Mouse (Mus musculus): ENCODE results near the gene Agk. TPM values are rescaled to one million over a fixed set of nuclear protein-coding genes. Genes with fewer than 3 reads are reported as not detected.

Agk gene
- polyA plus RNA-seq, 1 experiment from 2014 or later = 9.6 TPM

- peaks cover 2% of the 10 kb centered on the region; the same call in 1 of the 2 replicates for H3K27me3 ChIP-seq (ENCODE audit: insufficient read depth, low read length)
- H3K36me3 ChIP-seq (replicated peaks; ENCODE audit: insufficient read depth, low read length) = no peaks in the 10 kb centered on the region
- H3K4me2 ChIP-seq (ENCODE audit: low read depth, low read length) = 0 out of 2 replicates have a peak overlapping the region, but pooled peaks have one; percentile 18
- no peak for TF ChIP-seq CTCF (IDR thresholded peaks at IDR 0.05; ENCODE audit: low read depth)
- TF ChIP-seq EP300 (IDR thresholded peaks at IDR 0.05; ENCODE audit: low read depth) = no peak
- peaks cover 35% of the 10 kb centered on the region for H3K4me1 ChIP-seq (ENCODE audit: insufficient read depth)
- no peak overlapping the region for H3K4me3 ChIP-seq (ENCODE audit: low read depth, low read length)
- DNase-seq = no peak
- 55% methylated on average over 3 of the region's 3 CpGs for WGBS (ENCODE audit: insufficient replicate concordance)
- ATAC-seq = no peak
- no peak overlapping the region for H3K9ac ChIP-seq (replicated peaks)
- peak overlapping the region; percentile 77 for H3K27ac ChIP-seq (ENCODE audit: low read depth)
- no peaks in the 10 kb centered on the region for H3K9me3 ChIP-seq (ENCODE audit: low read length)
Measured at GRCm38 (mm10) chr6:40430251-40430650, 105.3 kb downstream of the Agk start.

DNA sequence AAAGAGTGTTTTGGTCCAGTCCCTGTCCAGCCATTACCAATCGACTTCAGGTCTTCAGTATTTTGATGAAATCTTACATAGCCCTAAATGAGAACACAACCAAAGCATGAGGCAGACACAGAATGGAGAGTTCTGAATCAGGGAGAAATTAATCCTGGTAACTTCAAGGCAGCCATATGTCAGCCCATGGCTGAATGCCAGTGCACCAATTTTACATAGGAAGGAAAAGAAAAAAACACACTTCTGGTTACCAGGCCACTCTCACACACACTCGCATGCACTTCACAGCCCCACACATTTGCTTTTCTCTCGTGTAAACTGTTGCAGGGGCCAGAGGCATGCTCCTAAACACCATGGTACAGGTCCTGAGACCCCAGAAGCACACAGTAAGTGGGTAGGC lies 105.9 kb downstream of the Agk start:
- Histone ChIP-seq H3K27ac (ENCODE audit: low read depth) (peak overlapping the region; percentile 81), H3K36me3 (replicated peaks; ENCODE audit: insufficient read depth, low read length) (no peaks in the 10 kb centered on the region), H3K4me3 (ENCODE audit: low read depth, low read length) (no peak overlapping the region), H3K4me2 (ENCODE audit: low read depth, low read length) (peak overlapping the region; percentile 45), H3K4me1 (ENCODE audit: insufficient read depth) (peaks cover 35% of the 10 kb centered on the region), H3K27me3 (ENCODE audit: insufficient read depth, low read length) (peaks cover 2% of the 10 kb centered on the region; the same call in 1 of the 2 replicates), H3K9ac (replicated peaks) (peak overlapping the region; percentile 27; the same call in 1 of the 2 replicates), H3K9me3 (ENCODE audit: low read length) (no peaks in the 10 kb centered on the region)
- WGBS (ENCODE audit: insufficient replicate concordance) = 65% methylated on average over 3 of the region's 3 CpGs
- TF ChIP-seq EP300 (IDR thresholded peaks at IDR 0.05; ENCODE audit: low read depth) (no peak), CTCF (IDR thresholded peaks at IDR 0.05; ENCODE audit: low read depth) (no peak)
- ATAC-seq (no peak), DNase-seq (no peak)

DNA sequence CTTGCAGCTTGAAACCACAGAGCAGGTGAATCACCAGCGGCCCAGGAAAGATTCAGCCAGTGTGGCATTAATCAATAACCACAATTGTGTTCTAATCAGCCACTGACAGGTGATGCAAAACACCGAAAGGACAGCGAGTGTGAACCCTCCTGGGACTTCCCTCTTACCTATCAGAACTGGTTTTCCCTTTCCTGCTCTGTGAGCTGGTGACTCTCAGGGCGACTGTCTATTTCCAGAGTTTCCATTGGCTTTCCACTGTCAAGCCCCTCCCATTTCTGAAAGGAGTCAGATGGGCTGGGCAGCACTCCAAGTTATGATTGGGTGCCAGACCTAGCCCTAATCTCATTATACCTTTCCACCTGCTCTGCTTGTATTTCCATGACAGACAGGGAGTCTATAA lies 106.4 kb downstream of the Agk start:
- Histone ChIP-seq H3K9ac (replicated peaks) (peak overlapping the region; percentile 27; the same call in 1 of the 2 replicates), H3K4me3 (ENCODE audit: low read depth, low read length) (no peak overlapping the region), H3K4me1 (ENCODE audit: insufficient read depth) (peaks cover 36% of the 10 kb centered on the region), H3K9me3 (ENCODE audit: low read length) (no peaks in the 10 kb centered on the region), H3K27me3 (ENCODE audit: insufficient read depth, low read length) (peaks cover 2% of the 10 kb centered on the region; the same call in 1 of the 2 replicates), H3K27ac (ENCODE audit: low read depth) (peak overlapping the region; percentile 81), H3K4me2 (ENCODE audit: low read depth, low read length) (peak overlapping the region; percentile 45; the same call in 1 of the 2 replicates), H3K36me3 (replicated peaks; ENCODE audit: insufficient read depth, low read length) (no peaks in the 10 kb centered on the region)
- peak; percentile 82 for ATAC-seq
- peak; percentile 58 for DNase-seq
- no peak for TF ChIP-seq CTCF (IDR thresholded peaks at IDR 0.05; ENCODE audit: low read depth)
- TF ChIP-seq EP300 (IDR thresholded peaks at IDR 0.05; ENCODE audit: low read depth) = no peak
- WGBS (ENCODE audit: insufficient replicate concordance) = 42% methylated on average over 4 of the region's 4 CpGs

DNA sequence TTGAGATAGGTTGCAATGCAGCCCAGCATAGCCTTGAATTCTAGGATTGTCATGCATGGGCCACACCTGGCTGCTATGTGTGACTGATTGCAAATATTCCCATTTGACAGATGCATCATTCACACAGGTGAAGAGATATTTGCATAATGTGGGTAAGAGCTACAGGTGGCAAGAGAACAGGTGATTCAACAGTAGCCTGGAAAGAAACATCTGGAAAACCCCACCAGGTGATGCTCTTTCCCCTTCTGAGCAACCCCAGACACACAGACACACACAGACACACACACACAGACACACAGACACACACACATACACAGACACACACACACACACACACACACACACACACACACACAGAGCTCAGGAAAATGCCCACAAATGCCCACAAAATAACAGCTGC lies 106.8 kb downstream of the Agk start:
- Histone ChIP-seq H3K4me3 (ENCODE audit: low read depth, low read length) (no peak overlapping the region), H3K27me3 (ENCODE audit: insufficient read depth, low read length) (peaks cover 2% of the 10 kb centered on the region; the same call in 1 of the 2 replicates), H3K36me3 (replicated peaks; ENCODE audit: insufficient read depth, low read length) (no peaks in the 10 kb centered on the region), H3K9me3 (ENCODE audit: low read length) (no peaks in the 10 kb centered on the region), H3K27ac (ENCODE audit: low read depth) (peak overlapping the region; percentile 22; the same call in 1 of the 2 replicates), H3K4me2 (ENCODE audit: low read depth, low read length) (no peak overlapping the region), H3K9ac (replicated peaks) (no peak overlapping the region), H3K4me1 (ENCODE audit: insufficient read depth) (peaks cover 39% of the 10 kb centered on the region)
- ATAC-seq = no peak
- TF ChIP-seq EP300 (IDR thresholded peaks at IDR 0.05; ENCODE audit: low read depth) (no peak), CTCF (IDR thresholded peaks at IDR 0.05; ENCODE audit: low read depth) (no peak)
- DNase-seq = no peak

DNA sequence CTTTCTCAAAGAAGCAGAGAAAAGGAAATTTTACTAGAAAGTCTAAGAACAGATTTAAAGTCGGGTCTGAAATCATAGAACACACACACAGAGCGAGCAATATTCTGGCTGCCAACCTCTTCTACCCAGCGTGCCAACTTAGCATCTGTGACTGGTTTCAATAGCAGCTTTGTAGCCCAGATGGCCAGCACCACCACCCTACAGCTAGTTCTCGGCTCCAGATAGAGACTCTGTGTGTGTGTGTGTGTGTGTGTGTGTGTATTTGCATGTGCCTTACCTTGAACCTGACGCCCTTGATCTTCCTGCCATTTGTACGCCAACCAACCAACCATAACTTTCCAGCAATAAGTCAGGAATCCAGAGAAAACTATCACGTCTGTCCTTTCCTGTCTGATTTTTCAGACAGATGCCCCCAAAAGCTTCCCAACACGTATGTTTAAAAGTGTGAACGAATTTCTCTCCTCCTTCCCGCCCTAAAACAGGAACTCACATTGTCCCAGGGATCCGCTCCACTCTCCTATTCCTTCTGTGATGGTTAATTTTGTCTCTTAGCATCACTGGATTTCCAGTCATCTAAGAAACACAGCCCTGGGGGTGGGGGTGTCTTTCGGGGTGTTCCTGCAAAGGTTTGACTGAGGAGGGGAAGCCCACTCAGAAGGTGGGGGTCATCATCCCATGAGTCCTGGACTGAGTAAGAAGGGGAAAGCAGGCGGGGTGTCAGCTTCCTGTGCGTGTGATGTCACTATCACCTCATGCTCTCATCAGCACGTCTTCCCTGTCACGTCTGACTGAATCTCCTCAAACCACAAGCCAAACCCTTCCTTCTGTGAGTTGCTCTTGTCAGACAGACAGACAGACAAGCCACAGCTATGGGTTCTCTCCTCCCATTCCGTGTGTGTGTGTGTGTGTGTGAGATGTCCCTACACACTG lies 107.6 kb downstream of the Agk start:
- WGBS (ENCODE audit: insufficient replicate concordance) = 70% methylated on average over 17 of the region's 17 CpGs
- TF ChIP-seq CTCF (IDR thresholded peaks at IDR 0.05; ENCODE audit: low read depth) (no peak), EP300 (IDR thresholded peaks at IDR 0.05; ENCODE audit: low read depth) (no peak)

DNA sequence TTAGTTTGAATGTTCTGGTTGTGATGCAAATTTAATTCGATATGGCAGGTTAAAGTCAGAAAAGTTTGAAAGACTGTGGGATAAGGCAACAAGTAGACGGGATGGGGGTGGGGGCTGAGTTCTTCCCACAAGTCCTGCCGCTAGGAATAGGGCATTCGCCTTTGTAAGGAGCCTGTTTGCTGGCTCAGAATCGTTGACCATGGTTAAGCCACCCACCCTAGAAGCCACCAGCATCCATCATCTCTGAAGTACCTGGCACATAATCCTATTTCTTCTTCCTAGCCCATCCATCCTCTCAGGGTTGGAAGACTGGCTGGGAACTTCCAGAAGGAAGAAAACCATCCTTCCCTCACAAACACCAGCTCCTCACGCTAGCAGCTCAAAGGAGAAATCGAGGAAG lies 109.7 kb downstream of the Agk start:
- Histone ChIP-seq H3K9ac (replicated peaks) (peak overlapping the region; percentile 83), H3K27me3 (ENCODE audit: insufficient read depth, low read length) (peaks cover 6% of the 10 kb centered on the region; the same call in 1 of the 2 replicates), H3K27ac (ENCODE audit: low read depth) (no peak overlapping the region), H3K9me3 (ENCODE audit: low read length) (no peaks in the 10 kb centered on the region), H3K4me3 (ENCODE audit: low read depth, low read length) (peak overlapping the region; percentile 82), H3K4me1 (ENCODE audit: insufficient read depth) (peaks cover 35% of the 10 kb centered on the region), H3K36me3 (replicated peaks; ENCODE audit: insufficient read depth, low read length) (no peaks in the 10 kb centered on the region), H3K4me2 (ENCODE audit: low read depth, low read length) (peak overlapping the region; percentile 91)
- TF ChIP-seq EP300 (IDR thresholded peaks at IDR 0.05; ENCODE audit: low read depth) (no peak), CTCF (IDR thresholded peaks at IDR 0.05; ENCODE audit: low read depth) (no peak)
- 28% methylated on average over 7 of the region's 7 CpGs for WGBS (ENCODE audit: insufficient replicate concordance)
- DNase-seq (no peak), ATAC-seq (no peak)

More for the DNA sequence above, 107.6 kb downstream of the Agk start:
- no peak overlapping the region for H3K9ac ChIP-seq (replicated peaks)
- H3K4me1 ChIP-seq (ENCODE audit: insufficient read depth) = peaks cover 39% of the 10 kb centered on the region
- ATAC-seq = no peak
- H3K36me3 ChIP-seq (replicated peaks; ENCODE audit: insufficient read depth, low read length) = no peaks in the 10 kb centered on the region
- no peaks in the 10 kb centered on the region for H3K9me3 ChIP-seq (ENCODE audit: low read length)
- H3K27me3 ChIP-seq (ENCODE audit: insufficient read depth, low read length) = peaks cover 2% of the 10 kb centered on the region; the same call in 1 of the 2 replicates
- no peak overlapping the region for H3K27ac ChIP-seq (ENCODE audit: low read depth)
- no peak for DNase-seq
- H3K4me2 ChIP-seq (ENCODE audit: low read depth, low read length) = no peak overlapping the region
- H3K4me3 ChIP-seq (ENCODE audit: low read depth, low read length) = no peak overlapping the region
